Mouse (Mus musculus) heart, embryonic 11.5 days (tissue): ENCODE measurements around the gene Dleu7. TPM values are rescaled to one million over a fixed set of nuclear protein-coding genes. Genes with fewer than 3 reads are reported as not detected.

Source experiments
- ATAC-seq: fragments of 200-750 bp; cut with Nextera tagmentation; replicated peaks from 2 replicates; pipeline ENCODE4 v1.8.0; 2017; ENCODE audit warnings: moderate library complexity; ENCODE audit not compliant: insufficient number of reproducible peaks, low FRiP score, low TSS enrichment
- H3K27ac ChIP-seq: fragments of 300-500 bp; sonication (generic); 2 replicates; pipeline ENCODE4 v1.5.1; 2014; ENCODE audit warnings: mild to moderate bottlenecking, low read depth, low read length
- H3K27me3 ChIP-seq: fragments of 300-500 bp; sonication (generic); 2 replicates; pipeline ENCODE4 v1.6.1; 2014; ENCODE audit warnings: mild to moderate bottlenecking, low read length, mixed read lengths; ENCODE audit not compliant: control insufficient read depth, insufficient read depth
- H3K36me3 ChIP-seq: fragments of 300-500 bp; sonication (generic); 2 replicates; pipeline ENCODE4 v1.6.1; 2014; ENCODE audit warnings: mild to moderate bottlenecking, low read length, moderate library complexity, mixed read lengths; ENCODE audit not compliant: control insufficient read depth, insufficient read depth
- H3K4me1 ChIP-seq: fragments of 300-500 bp; sonication (generic); 2 replicates; pipeline ENCODE4 v1.6.1; 2014; ENCODE audit warnings: low read length; ENCODE audit not compliant: control insufficient read depth, insufficient read depth
- H3K4me2 ChIP-seq: fragments of 300-500 bp; sonication (generic); 2 replicates; pipeline ENCODE4 v1.6.1; 2014; ENCODE audit warnings: mild to moderate bottlenecking, moderate library complexity
- H3K4me3 ChIP-seq: fragments of 300-500 bp; sonication (generic); 2 replicates; pipeline ENCODE4 v1.5.1; 2014; ENCODE audit warnings: low read depth, low read length
- H3K9ac ChIP-seq: fragments of 300-500 bp; sonication (generic); 2 replicates; pipeline ENCODE4 v1.6.1; 2014; ENCODE audit warnings: mild to moderate bottlenecking, low read depth, low read length, moderate library complexity
- H3K9me3 ChIP-seq: fragments of 300-500 bp; sonication (generic); replicated peaks from 2 replicates; pipeline ENCODE4 v1.6.1; 2016; ENCODE audit warnings: low read length; ENCODE audit not compliant: control insufficient read depth
- WGBS: fragments of 180-500 bp; shearing (Covaris S2); extraction: QIAGEN DNeasy Blood & Tissue Kit; methylation state at CpG from one replicate; pipeline ENCODE4 v1.1.7; 2014; ENCODE audit not compliant: insufficient replicate concordance; 5-methylcytosine and 5-hydroxymethylcytosine counted together
- polyA plus RNA-seq: library from polyadenylated mRNA; unstranded; fragments of >200 nt; fragmentation: Nextera tagmentation; extraction: Ambion mirVana; gene quantifications from 2 replicates; pipeline ENCODE4 v1.2.1, GENCODE M21; 2014

Dleu7 gene
- polyA plus RNA-seq, 1 experiment from 2014 or later = 0.82 TPM

- Histone ChIP-seq H3K36me3 (no peaks in the 10 kb centered on the region), H3K27ac (no peak overlapping the region), H3K4me1 (0 out of 2 replicates have a peak, but pooled peaks cover 2% of the 10 kb centered on the region), H3K9ac (no peak overlapping the region), H3K4me3 (no peak overlapping the region), H3K9me3 (no peaks in the 10 kb centered on the region), H3K4me2 (no peak overlapping the region), H3K27me3 (no peaks in the 10 kb centered on the region)
- 78% methylated on average over 3 of the region's 3 CpGs for WGBS
- no peak for ATAC-seq
Observed at GRCm38 (mm10) chr14:62300031-62300430, 7.2 kb upstream of the Dleu7 start.

GRCm38 (mm10) chr14:62298808-62299207, 6.0 kb upstream of the Dleu7 start:
- Histone ChIP-seq H3K36me3 (no peaks in the 10 kb centered on the region), H3K4me3 (no peak overlapping the region), H3K9ac (no peak overlapping the region), H3K27ac (no peak overlapping the region), H3K4me2 (no peak overlapping the region), H3K27me3 (no peaks in the 10 kb centered on the region), H3K9me3 (no peaks in the 10 kb centered on the region), H3K4me1 (0 out of 2 replicates have a peak, but pooled peaks cover 2% of the 10 kb centered on the region)
- 79% methylated on average over 1 of the region's 1 CpGs for WGBS
- ATAC-seq = no peak

DNA sequence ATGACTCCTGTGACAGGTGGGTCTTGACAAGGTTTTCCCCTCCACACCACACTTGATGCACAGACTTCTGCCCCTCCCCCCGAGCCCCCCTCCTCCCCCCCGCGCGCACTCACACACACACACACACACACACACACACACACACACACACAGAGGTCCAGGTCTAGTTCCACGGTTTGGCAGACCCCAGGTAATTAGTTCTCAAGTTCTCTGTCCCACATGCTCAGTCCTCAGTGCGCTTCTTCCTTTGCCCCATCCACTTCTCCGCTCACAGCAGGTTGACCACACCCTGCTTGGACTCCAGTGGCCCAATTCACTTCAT, 720 bp downstream of the Dleu7 start:
- Histone ChIP-seq H3K4me2 (peak overlapping the region; percentile 99), H3K9ac (peak overlapping the region; percentile 77), H3K36me3 (no peaks in the 10 kb centered on the region), H3K4me1 (peaks cover 10% of the 10 kb centered on the region; the same call in 1 of the 2 replicates), H3K9me3 (no peaks in the 10 kb centered on the region), H3K27ac (no peak overlapping the region), H3K4me3 (peak overlapping the region; percentile 52), H3K27me3 (peaks cover 3% of the 10 kb centered on the region)
- ATAC-seq = no peak
- WGBS = 40% methylated on average over 5 of the region's 7 CpGs

GRCm38 (mm10) chr14:62291406-62291987, 1.4 kb downstream of the Dleu7 start:
- ATAC-seq = no peak
- H3K4me2 ChIP-seq = no peak overlapping the region
- peaks cover 3% of the 10 kb centered on the region for H3K27me3 ChIP-seq
- H3K4me1 ChIP-seq = peaks cover 10% of the 10 kb centered on the region; the same call in 1 of the 2 replicates
- no peak overlapping the region for H3K9ac ChIP-seq
- H3K4me3 ChIP-seq = no peak overlapping the region
- H3K9me3 ChIP-seq = no peaks in the 10 kb centered on the region
- H3K27ac ChIP-seq = no peak overlapping the region
- WGBS = 82% methylated on average over 1 of the region's 1 CpGs
- H3K36me3 ChIP-seq = no peaks in the 10 kb centered on the region

GRCm38 (mm10) chr14:62288731-62289130, 4.1 kb downstream of the Dleu7 start:
- 81% methylated on average over 3 of the region's 3 CpGs for whole genome bisulfite sequencing
- no peak overlapping the region for H3K27ac ChIP-seq
- no peak overlapping the region for H3K9ac ChIP-seq
- peaks cover 3% of the 10 kb centered on the region for H3K27me3 ChIP-seq
- ATAC-seq = no peak
- no peak overlapping the region for H3K4me3 ChIP-seq
- H3K4me2 ChIP-seq = no peak overlapping the region
- no peaks in the 10 kb centered on the region for H3K36me3 ChIP-seq
- H3K4me1 ChIP-seq = peaks cover 10% of the 10 kb centered on the region; the same call in 1 of the 2 replicates
- no peaks in the 10 kb centered on the region for H3K9me3 ChIP-seq

DNA sequence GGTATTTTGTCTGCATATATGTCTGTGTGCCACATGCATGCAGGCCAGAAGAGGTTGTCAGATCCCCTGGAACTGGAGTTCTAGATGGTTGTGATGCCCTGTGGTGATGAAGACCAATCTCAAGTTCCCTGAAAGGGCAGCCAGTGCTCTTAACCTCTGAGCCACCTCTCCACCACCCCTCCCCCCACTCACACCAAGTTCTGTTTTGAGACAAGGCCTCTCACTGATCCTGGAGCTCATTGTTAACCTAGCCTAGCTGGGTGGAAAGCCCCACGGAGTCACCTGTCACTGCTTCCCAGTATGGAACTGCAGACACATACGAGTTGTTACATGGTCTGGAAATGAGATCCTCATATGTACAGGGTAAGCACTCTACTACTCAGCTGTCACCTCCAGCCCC, 9.9 kb downstream of the Dleu7 start:
- H3K9ac ChIP-seq = no peak overlapping the region
- H3K9me3 ChIP-seq = no peaks in the 10 kb centered on the region
- no peak overlapping the region for H3K27ac ChIP-seq
- H3K4me1 ChIP-seq = 0 out of 2 replicates have a peak, but pooled peaks cover 3% of the 10 kb centered on the region
- H3K36me3 ChIP-seq = no peaks in the 10 kb centered on the region
- H3K4me3 ChIP-seq = no peak overlapping the region
- no peak for ATAC-seq
- no peaks in the 10 kb centered on the region for H3K27me3 ChIP-seq
- WGBS = 53% methylated on average over 2 of the region's 2 CpGs
- H3K4me2 ChIP-seq = no peak overlapping the region

- 79% methylated on average over 3 of the region's 3 CpGs for WGBS
- Histone ChIP-seq H3K4me1 (no peaks in the 10 kb centered on the region), H3K4me3 (no peak overlapping the region), H3K4me2 (no peak overlapping the region), H3K9me3 (no peaks in the 10 kb centered on the region), H3K27ac (no peak overlapping the region), H3K27me3 (no peaks in the 10 kb centered on the region), H3K36me3 (no peaks in the 10 kb centered on the region), H3K9ac (no peak overlapping the region)
- no peak for ATAC-seq
Observed at GRCm38 (mm10) chr14:62273604-62274003, 19.2 kb downstream of the Dleu7 start.

GRCm38 (mm10) chr14:62270698-62271396, 22.0 kb downstream of the Dleu7 start:
- no peaks in the 10 kb centered on the region for H3K36me3 ChIP-seq
- no peaks in the 10 kb centered on the region for H3K9me3 ChIP-seq
- H3K27me3 ChIP-seq = no peaks in the 10 kb centered on the region
- 84% methylated on average over 12 of the region's 12 CpGs for WGBS
- ATAC-seq = no peak
- no peak overlapping the region for H3K27ac ChIP-seq
- H3K4me2 ChIP-seq = no peak overlapping the region
- no peak overlapping the region for H3K9ac ChIP-seq
- no peak overlapping the region for H3K4me3 ChIP-seq
- H3K4me1 ChIP-seq = no peaks in the 10 kb centered on the region
